Mouse (Mus musculus) bone marrow, adult 2 months (tissue): Measurements from ENCODE around the gene Drc1.

Experiments
- CTCF ChIP-seq: fragments of 200-500 bp; IDR thresholded peaks from 2 replicates; pipeline ENCODE4 v1.5.1; 2011; ENCODE audit warnings: low read length, control low read depth; ENCODE audit not compliant: control insufficient read depth, insufficient read depth
- POLR2A ChIP-seq: fragments of 200-500 bp; IDR thresholded peaks from 2 replicates; pipeline ENCODE4 v1.6.1; 2011; ENCODE audit warnings: low read depth, mild to moderate bottlenecking, control low read depth, low read length, borderline replicate concordance; ENCODE audit not compliant: control insufficient read depth

- no peak for TF ChIP-seq POLR2A
- TF ChIP-seq CTCF = peak; percentile 75
These were observed 61.9 kb downstream of the Drc1 start for GRCm38 (mm10) chr5:30343107-30343506.
